Mouse (Mus musculus) T-helper 17 cell (primary cell): ENCODE measurements around the gene Gm597.

ENCODE experiments used
- in situ Hi-C, 2 experiments: fragments of 300-600 bp; cut with MboI, MseI; formaldehyde crosslinking; loops; 1 replicate in 1 of 2; 2 replicates in 1 of 2; pipeline ENCODE4 v1.15.1; 2025; ENCODE audit warnings: high pct_unique_total_duplicates in 2 of 2

Gene Gm597

GRCm38 (mm10) chr1:28780152-28780551, at the start of gene Gm597:
Gene Gm597 (minus strand): TSS chr1:28780252.
- in situ Hi-C loops = no loop called here

DNA sequence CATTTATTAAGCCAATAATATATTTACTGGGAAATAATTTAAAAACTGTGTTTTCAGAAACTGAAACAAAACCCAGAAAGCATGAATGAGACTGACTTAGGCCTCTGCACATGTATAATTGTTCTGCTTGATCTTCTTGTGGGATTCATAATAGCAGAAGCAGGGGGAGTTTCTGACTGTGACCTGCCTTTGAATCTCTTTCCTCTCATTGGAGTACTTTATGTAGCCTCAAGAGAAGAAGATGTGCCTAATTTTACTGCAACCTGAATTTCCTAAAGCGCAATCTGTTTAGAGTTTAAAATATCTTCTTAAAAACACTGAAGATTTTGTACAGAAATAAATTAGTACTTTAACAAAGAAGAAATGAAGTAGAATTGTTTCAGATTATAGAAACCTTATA, 27.6 kb upstream of the Gm597 start:
- in situ Hi-C loops = no loop called here

GRCm38 (mm10) chr1:28806618-28807017, 26.6 kb upstream of the Gm597 start:
- in situ Hi-C loops = no loop called here

DNA sequence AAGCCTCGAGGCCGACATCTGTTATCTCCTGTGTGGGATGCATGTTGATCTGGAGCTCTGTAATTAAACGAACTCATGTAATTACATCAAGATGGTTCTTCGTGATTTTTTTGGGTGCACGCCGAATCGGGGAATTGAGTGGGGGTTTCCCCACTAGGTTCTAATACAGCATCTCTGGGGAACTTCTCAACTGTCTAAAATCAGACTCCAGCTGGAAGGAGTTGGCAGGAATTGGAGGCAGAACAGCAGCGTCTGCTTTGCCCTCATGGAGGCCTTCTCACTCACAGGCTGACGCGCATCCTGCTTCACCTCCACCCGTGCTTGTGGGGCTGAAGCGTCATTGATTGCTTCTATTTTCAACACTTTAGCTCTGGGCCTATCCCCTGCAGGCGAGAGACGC, 20.8 kb upstream of the Gm597 start:
- in situ Hi-C loops = no loop called here
